In the genomic region with DNA sequence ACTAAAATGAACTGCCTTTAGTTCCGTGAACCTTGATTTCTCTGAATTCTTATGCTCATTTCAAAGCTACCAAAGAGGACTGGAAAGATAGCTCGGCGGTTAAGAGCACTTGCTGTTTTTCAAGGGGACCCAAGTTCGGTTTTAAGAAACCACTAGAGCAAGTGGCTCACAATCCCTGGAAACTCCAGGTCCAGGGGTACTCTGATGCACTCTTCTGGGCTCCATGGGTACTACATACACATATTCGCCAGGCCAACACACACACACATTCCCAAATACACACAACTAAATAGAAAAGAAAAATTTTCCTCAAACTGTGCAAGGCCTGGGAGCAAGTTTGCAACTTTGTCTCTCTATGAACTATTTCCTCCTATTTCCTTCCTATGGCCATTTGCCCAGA, we compare ENCODE assay signal across 15 mouse cellular contexts.
DNase-seq lines count a peak whose midpoint lies in the region; ATAC-seq and TF ChIP-seq lines count a peak whose summit lies in the region.
"Had no signal": no experiment of that assay in that cellular context is flagged by ENCODE, and none has a peak within 500 bp of the region (broad histone marks: within the 10 kb centered on the region; RNA-seq: fewer than 3 reads in every experiment).

No protein-coding gene starts in this region.

- TF ChIP-seq CTCF in Patski (IDR thresholded peaks at IDR 0.05): peak; percentile 11
- TF ChIP-seq CTCF in cortical plate, adult 2 months (IDR thresholded peaks at IDR 0.05; ENCODE audit: extremely low read depth, insufficient read depth, low read length): 0 out of 2 replicates have a peak, but pooled peaks have one; percentile 24

- no peaks in the 10 kb centered on the region for H3K9me3 ChIP-seq in heart, embryonic 12.5 days (replicated peaks)
- H3K9me3 ChIP-seq: embryonic facial prominence, embryonic 13.5 days; heart, embryonic 10.5 days; stomach, embryonic 15.5 days had no signal

- TF ChIP-seq POLR2A in cortical plate, adult 2 months (IDR thresholded peaks at IDR 0.05; ENCODE audit: extremely low read depth, insufficient read depth, low read length): no peak

- H3K27me3 ChIP-seq in heart, embryonic 12.5 days (replicated peaks): 0 out of 2 replicates have a peak, but pooled peaks cover 6% of the 10 kb centered on the region
- no peaks in the 10 kb centered on the region for H3K27me3 ChIP-seq in Patski
- H3K27me3 ChIP-seq: embryonic facial prominence, embryonic 13.5 days; liver, embryonic 12.5 days; stomach, embryonic 15.5 days had no signal

- H3K36me3 ChIP-seq in heart, embryonic 12.5 days: no peaks in the 10 kb centered on the region
- H3K36me3 ChIP-seq: embryonic facial prominence, embryonic 13.5 days; G1E; heart, embryonic 10.5 days; liver, embryonic 12.5 days; stomach, embryonic 15.5 days had no signal

- 59% methylated on average over 5 of the region's 5 CpGs for WGBS in heart, embryonic 12.5 days

- H3K4me3 ChIP-seq in heart, embryonic 12.5 days: no peak overlapping the region
- H3K4me3 ChIP-seq in cortical plate, adult 2 months (ENCODE audit: insufficient read depth, low read length): no peak overlapping the region
- H3K4me3 ChIP-seq: embryonic facial prominence, embryonic 13.5 days; heart, embryonic 10.5 days; liver, embryonic 12.5 days; stomach, embryonic 15.5 days had no signal

- intact Hi-C loops in left cerebral cortex, postnatal 14 days (cut with DNase I): no loop called here

- H3K4me1 ChIP-seq in heart, embryonic 12.5 days (replicated peaks): no peaks in the 10 kb centered on the region
- H3K4me1 ChIP-seq in cortical plate, adult 2 months (ENCODE audit: control insufficient read depth, insufficient read depth, low read length): no peaks in the 10 kb centered on the region
- H3K4me1 ChIP-seq: heart, embryonic 10.5 days; liver, embryonic 12.5 days; stomach, embryonic 15.5 days had no signal

- no peak for ATAC-seq in heart, embryonic 12.5 days (ENCODE audit: insufficient number of reproducible peaks, low FRiP score)
- ATAC-seq in Patski: no peak
- ATAC-seq: liver, embryonic 12.5 days had no signal

- H3K9ac ChIP-seq in heart, embryonic 12.5 days: no peak overlapping the region
- H3K9ac ChIP-seq: embryonic facial prominence, embryonic 13.5 days; liver, embryonic 12.5 days; stomach, embryonic 15.5 days had no signal

- H3K27ac ChIP-seq in heart, embryonic 12.5 days (ENCODE audit: poor library complexity, severe bottlenecking): no peak overlapping the region
- H3K27ac ChIP-seq in cortical plate, adult 2 months (ENCODE audit: insufficient read depth, low read length): no peak overlapping the region
- H3K27ac ChIP-seq: embryonic facial prominence, embryonic 13.5 days; heart, embryonic 10.5 days; liver, embryonic 12.5 days; stomach, embryonic 15.5 days had no signal

- CTCF ChIA-PET in Patski (lab: Charles Lee): interaction anchor here (0.6 kb wide), 1 partner anchor 563 kb away, joined by 3 read pairs; no protein-coding TSS in a partner anchor

- no peak overlapping the region for H3K4me2 ChIP-seq in heart, embryonic 12.5 days
- H3K4me2 ChIP-seq: embryonic facial prominence, embryonic 13.5 days; liver, embryonic 12.5 days; stomach, embryonic 15.5 days had no signal

- peak; percentile 11 for DNase-seq in heart, postnatal 4 days
- peak; percentile 9 to 23 for DNase-seq in left cerebral cortex, postnatal 14 days (ENCODE audit: low spot score in 2 of 2)
- no peak for DNase-seq in left cerebral cortex, adult 18-20 months (ENCODE audit: low spot score in 2 of 2)
- no peak for DNase-seq in Patski (ENCODE audit: low read depth, low spot score)
- DNase-seq in urinary bladder, postnatal 25 days (ENCODE audit: low spot score): no peak
- DNase-seq in thymus, postnatal 36 days: no peak
- DNase-seq: layer of hippocampus, postnatal 36 days; right cerebral cortex, adult 18-20 months had no signal

- POLR2A ChIA-PET in Patski (lab: Charles Lee): no interaction called here

- in situ Hi-C loops in Patski (cut with MboI; ENCODE audit: low pct_unique_long_range_greater_than_20kb): no loop called here

Comparison
In these comparisons a context has a peak if more than half of its experiments do, and no peak if none do; other contexts are left out.
1. DNase-seq: peak in heart, postnatal 4 days (single experiment) and left cerebral cortex, postnatal 14 days (2 of 2); none in left cerebral cortex, adult 18-20 months (0 of 2), Patski (single experiment), urinary bladder, postnatal 25 days (single experiment) and thymus, postnatal 36 days (0 of 2).